Mouse (Mus musculus): ENCODE results near the gene Ago4.

The Ago4 gene

GRCm38 (mm10) chr4:126526164-126526563, 7.1 kb downstream of the Ago4 start:
- DNase-seq (ENCODE audit: low spot score in 2 of 2) = peak; percentile 12 to 13

DNA sequence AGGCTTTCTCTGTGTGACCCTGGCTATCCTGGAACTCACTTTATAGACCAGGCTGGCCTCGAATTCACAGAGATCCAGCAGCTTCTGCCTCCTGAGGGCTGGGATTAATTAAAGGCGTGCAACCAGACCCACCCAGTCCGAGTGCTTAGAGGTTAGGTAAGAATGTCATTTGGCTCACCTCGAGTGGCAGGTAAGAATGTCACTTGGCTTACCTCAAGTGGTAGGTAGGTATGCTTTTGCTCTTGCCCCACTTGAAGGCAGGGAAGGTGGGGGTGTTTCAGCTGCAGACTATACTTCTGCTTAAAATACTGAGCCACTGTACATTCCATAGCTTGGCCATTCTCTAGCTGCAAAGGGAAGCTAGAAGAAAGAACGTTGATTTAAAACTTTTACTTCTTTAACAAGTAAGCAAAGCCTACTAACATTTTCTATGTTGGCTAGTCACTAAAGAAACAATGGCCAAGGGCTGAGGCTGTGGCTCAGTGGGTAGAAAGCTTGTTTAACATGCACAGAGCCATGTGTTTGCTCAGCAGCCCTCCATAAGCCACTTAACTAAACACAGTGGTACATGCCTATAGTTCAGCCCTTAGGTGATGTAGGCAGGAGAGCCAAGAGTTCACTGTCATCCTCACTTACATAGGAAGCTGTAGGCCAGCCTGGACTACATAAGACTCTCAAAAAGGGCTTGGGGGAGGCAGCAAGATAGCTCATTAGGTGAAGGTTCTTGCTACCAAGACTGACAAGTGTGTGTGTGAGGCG, 20.8 kb downstream of the Ago4 start:
- no peak for DNase-seq (ENCODE audit: low spot score in 2 of 2)

DNA sequence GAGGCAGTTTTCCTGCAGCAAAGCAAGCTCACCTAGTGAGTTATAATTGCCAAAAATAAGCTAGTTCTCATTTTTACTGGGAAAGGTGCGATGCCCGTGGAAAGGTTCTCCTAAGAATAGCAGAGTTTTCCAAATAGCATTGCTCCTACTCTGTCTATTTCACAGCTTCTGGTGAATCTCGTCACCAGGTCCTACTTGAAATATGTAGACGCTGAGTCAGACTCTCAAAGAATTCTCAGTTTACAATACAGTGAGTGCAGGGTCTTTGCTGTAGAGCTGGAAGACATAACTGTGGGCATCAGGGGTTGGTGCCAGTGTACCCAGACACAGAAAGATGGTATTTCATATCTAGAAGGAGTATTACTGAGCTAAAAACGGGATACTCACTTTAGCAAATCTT, 22.3 kb downstream of the Ago4 start:
- DNase-seq (ENCODE audit: low spot score in 2 of 2) = no peak

DNA sequence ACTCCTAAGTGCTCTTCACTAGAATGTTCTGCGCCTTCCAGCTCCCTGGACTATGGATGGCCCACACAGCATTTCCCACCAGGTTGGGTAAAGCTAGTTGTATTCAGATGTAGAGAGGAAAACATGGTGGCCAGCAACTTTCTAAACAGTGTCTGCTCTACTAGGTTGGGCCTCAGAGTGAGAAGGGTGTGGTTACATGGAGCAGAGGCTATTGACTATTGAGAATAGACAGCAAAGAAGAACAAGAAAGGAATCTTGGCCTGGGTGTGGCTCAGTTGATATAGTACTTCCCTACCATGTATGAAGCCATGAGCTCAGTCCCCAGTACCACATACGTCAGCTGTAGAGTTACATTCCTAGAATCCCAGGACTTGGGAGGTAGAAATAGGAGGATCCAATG, 24.2 kb downstream of the Ago4 start:
- no peak for DNase-seq (ENCODE audit: low spot score in 2 of 2)

DNA sequence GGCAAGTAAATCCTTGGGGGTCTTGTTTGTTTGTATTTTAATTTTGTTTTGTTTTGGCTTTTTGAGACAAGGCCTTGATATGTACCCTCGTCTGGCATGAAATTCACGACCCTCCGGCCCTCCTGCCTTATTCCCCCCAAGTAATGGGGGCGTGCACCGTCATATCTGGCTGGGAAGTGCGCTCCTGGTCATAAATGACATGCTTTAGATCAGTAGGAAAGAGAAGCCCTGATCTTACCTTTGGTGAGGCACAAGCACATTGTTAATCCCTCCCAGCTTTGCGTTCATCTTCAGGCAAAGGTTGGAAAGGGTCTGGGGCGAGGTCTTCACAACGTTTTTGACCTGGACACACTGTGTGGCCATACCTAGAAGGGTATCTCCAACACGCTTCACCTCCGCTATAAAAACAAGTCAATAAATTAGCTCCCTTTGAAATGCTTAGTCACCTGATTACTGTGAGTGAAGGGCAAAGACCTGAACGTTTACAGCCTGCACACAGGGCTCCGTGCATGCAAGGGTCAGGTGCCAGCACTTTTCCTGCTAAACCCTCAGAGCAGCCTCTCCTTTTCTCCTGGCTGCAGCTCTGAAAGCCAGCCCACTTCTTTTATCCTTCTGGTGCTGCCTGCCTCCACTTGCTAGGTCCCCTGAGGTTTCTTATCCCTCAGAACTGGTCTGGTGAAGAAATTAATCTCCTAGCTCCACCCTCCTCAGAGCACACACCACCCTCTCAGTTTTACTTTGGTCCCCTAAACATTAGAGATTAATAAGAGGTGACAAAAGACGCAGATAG, 25.0 kb downstream of the Ago4 start:
- no peak for DNase-seq (ENCODE audit: low spot score in 2 of 2)

DNA sequence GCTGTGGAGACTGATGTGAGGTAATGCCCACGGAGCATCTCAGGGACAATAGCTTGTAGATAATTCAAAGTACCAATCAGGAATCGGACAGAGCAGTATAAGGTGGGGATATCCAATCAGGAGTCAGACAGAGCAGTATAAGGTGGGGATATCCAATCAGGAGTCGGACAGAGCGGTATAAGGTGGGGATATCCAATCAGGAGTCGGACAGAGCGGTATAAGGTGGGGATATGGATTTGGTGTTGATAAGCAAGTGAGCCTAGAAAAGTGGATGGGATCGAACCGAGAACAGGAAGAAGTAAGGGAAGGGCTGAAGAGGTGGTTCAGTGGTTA, 30.3 kb downstream of the Ago4 start:
- no peak for DNase-seq (ENCODE audit: low spot score in 2 of 2)

DNA sequence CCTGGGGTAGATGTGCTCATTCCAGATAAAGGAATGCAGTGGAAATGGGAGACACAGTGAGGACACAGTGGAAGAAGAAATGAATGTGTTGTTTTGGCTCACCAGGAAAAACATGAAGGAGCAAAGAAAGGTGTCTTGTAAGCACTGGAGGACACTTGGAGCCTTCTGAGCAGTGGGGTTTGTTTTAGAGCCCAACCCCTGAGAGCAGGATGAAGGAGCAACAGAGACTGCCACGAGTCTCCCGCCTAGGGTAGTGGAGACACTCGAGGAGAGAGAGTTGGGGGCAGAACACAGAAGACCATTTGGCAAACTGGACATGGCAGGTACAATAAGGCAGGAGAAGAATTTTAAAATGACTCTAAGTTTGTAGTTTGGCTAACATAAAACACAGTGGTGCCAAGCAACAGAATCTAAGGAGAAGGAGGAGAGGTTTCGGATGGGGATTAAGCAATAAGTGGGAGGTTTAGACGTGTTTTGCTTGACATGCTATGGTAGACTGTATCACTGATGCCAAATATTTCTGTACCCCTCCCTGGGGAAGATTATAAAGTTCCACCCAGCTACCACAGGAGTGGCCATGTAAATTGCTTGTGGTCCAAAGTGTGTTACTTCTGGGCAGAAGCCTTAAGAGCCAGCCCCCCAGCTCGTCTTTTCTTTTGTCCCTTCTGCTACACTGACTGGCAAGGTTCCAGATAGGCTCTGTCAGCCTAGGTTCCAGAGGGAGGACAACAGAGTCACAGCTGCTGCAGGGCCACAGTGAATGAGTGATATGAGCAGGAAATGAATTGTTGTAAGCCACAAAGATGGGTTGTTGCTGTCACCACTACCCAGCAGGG, 30.9 kb downstream of the Ago4 start:
- DNase-seq (ENCODE audit: low spot score in 2 of 2) = peak in 1 of 2 experiments; percentile 4

DNA sequence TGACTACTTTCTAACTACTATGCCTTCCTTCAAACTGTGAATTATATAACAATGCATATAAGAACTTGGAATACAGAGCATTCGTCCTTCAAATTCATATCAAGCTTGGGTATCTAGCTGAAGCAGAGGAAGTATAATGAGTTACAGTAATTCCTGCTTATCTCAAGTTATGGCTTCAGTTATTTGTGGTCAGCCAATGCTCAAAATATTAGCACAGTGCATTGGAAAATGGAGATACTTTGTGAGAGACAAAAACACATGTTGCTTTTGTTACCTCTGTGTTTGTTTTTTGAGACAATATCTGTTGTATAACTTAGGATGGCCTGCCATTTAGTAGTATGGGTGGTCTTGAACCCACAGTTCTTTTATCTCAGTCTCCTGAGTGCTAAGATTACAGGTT, 34.7 kb downstream of the Ago4 start:
- no peak for DNase-seq (ENCODE audit: low spot score in 2 of 2)

- no peak for DNase-seq (ENCODE audit: low spot score in 2 of 2)
These were observed 36.3 kb downstream of the Ago4 start for GRCm38 (mm10) chr4:126496963-126497362.

GRCm38 (mm10) chr4:126495942-126496790, 37.1 kb downstream of the Ago4 start:
- DNase-seq (ENCODE audit: low spot score in 2 of 2) = no peak

DNA sequence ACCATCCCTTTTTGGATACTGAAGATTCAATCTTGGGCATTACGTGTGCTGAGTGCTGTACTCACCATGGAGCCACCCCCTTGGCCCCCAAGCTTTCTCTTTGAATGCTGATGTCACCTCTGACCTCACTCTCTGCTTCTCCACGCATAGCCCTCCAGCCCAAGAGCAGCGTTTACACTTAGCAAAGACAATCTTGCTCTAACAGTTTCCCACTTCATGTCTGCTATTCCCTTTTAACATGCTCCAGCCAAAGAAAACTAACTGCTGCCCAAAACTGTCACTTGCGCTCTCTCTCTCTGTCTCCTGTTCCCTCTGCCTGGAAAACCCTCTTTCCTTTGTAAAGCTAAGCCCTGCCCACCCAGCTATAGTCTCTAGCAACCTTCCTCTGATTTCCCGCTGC, 37.8 kb downstream of the Ago4 start:
- no peak for DNase-seq (ENCODE audit: low spot score in 2 of 2)

DNA sequence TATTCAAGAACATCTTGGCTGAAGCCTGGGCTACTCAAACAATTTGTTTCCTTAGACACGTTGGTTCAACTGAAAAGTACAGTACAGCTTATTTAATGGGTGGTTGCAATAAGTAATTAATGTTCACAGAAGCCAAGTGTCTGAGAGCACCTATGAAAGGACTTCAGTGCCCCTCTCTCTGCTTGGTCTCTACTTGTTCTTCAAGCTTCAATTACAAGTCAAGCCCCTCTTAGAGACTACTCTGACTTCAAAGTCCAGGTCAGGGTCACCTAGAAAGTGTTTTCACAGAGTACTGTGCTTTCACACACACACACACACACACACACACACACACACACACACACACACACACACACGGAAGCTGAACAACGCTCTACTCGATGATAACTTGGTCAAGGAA, 39.9 kb downstream of the Ago4 start:
- no peak for DNase-seq (ENCODE audit: low spot score in 2 of 2)

GRCm38 (mm10) chr4:126491977-126492376, 41.3 kb downstream of the Ago4 start:
- no peak for DNase-seq (ENCODE audit: low spot score in 2 of 2)

DNA sequence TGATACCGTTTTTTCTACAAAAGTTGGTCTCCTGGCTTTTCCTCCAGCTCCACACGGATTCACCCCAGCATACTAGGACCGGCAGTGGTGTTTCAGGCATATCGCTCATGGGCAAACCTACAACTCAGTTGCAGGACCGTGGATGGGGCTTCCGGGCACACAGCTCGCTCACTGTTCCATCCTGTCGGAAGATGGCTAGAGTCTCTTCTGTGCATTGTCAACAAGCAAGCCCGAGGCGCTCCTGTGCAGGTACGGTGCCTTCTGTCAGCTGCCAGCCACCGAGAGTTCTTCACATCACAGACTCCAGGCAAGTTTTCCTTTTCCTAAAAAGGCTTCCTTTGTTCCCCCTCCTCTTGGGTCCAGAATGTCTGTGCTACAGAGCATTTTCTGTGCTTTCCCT, 42.5 kb downstream of the Ago4 start:
- DNase-seq (ENCODE audit: low spot score in 2 of 2) = no peak

DNA sequence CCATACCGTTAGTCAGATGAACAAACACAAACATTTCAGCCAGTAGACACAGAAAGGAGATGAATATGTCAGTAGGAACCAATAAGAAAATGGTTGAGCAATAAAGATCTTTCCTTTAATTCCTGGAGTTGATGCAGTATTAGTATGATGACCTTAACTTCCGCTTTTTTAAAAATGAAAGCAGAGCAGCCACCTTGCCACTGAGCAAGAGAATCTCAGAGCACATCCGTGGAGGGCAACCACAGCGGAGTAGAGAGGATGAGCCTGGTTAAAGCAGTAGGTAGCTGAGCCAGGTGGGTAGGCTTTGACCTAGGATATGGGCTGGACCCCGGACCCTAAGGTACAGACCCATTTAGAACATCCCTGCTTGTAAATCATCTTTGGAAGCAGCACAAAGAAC, 43.5 kb downstream of the Ago4 start:
- no peak for DNase-seq (ENCODE audit: low spot score in 2 of 2)

GRCm38 (mm10) chr4:126486217-126486616, 47.1 kb downstream of the Ago4 start:
- no peak for DNase-seq (ENCODE audit: low spot score in 2 of 2)

GRCm38 (mm10) chr4:126485065-126485464, 48.2 kb downstream of the Ago4 start:
- no peak for DNase-seq (ENCODE audit: low spot score in 2 of 2)

- no peak for DNase-seq (ENCODE audit: low spot score in 2 of 2)
These were observed 49.4 kb downstream of the Ago4 start for GRCm38 (mm10) chr4:126483874-126484273.

DNA sequence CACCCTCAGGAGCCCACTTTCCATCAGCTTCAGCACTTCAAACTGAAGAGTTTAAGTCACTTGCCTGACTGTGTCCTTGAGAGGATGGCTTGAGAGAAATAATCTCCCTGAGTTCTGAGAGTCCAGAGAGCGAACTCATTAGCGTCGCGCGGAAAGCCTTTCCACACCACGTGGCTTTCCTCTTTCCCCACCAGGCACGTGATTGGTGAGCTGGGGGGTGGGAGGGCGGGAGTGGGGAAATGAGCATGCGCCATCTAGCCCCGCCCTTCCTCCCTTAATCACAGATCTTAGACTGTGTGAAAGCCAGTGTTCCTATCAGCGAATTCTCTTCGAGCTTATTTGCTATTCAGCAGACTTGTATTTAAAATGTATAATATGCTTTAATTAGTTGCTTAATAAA, 50.3 kb downstream of the Ago4 start:
- no peak for DNase-seq (ENCODE audit: low spot score in 2 of 2)

GRCm38 (mm10) chr4:126481461-126481860, 51.8 kb downstream of the Ago4 start:
- DNase-seq (ENCODE audit: low spot score in 2 of 2) = no peak

GRCm38 (mm10) chr4:126480288-126480687, 53.0 kb downstream of the Ago4 start:
- no peak for DNase-seq (ENCODE audit: low spot score in 2 of 2)

DNA sequence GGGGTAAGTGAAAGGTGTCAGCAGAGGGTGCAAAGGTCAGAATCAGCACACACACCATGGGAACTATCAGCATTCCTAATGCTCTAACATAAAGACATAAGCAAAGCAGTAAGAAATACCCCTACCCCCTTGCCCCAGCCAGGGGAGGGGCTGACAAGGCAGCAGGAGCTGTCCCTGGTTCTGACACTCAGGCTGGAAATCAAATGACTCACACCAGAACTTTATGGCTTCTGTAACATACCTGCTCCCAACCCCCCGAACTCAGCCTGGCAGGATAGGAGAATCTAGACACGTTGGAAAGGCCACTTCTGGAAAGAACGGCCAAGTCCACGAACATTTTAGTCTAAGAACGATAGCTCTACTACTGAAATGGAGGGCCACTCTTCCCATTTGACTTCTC, 60.2 kb downstream of the Ago4 start:
- no peak for DNase-seq (ENCODE audit: low spot score in 2 of 2)

Measured in heart, adult 9 months (tissue).